Mouse (Mus musculus): ENCODE measurements around the gene Atp13a3. TPM values are rescaled to one million over a fixed set of nuclear protein-coding genes. Genes with fewer than 3 reads are reported as not detected.
A peak's percentile ranks its signal among the peaks of the same experiment; 100 is the strongest.

The Atp13a3 gene
- total RNA-seq, 2 experiments from 2014 or later = 68.2 to 72.4 TPM

GRCm38 (mm10) chr16:30306102-30306501 lies 99.7 kb downstream of the Atp13a3 start:
- DNase-seq (ENCODE audit: low spot score in 2 of 2) = no peak
- Histone ChIP-seq H3K27ac (no peak overlapping the region), H3K4me3 (no peak overlapping the region)
- no peak for TF ChIP-seq CTCF (conservative IDR thresholded peaks at IDR 0.05)

GRCm38 (mm10) chr16:30304236-30304635 lies 101.5 kb downstream of the Atp13a3 start:
- no peak overlapping the region for H3K4me3 ChIP-seq
- TF ChIP-seq CTCF (conservative IDR thresholded peaks at IDR 0.05) = no peak

GRCm38 (mm10) chr16:30303411-30303810 lies 102.4 kb downstream of the Atp13a3 start:
- TF ChIP-seq CTCF (conservative IDR thresholded peaks at IDR 0.05) = no peak
- DNase-seq (ENCODE audit: low spot score in 2 of 2) = peak in 1 of 2 experiments; percentile 3
- Histone ChIP-seq H3K27ac (no peak overlapping the region), H3K4me3 (no peak overlapping the region)

More at GRCm38 (mm10) chr16:30304236-30304635, 101.5 kb downstream of the Atp13a3 start:
- no peak overlapping the region for H3K27ac ChIP-seq
- peak in 1 of 2 experiments; percentile 3 for DNase-seq (ENCODE audit: low spot score in 2 of 2)

GRCm38 (mm10) chr16:30302686-30303085 lies 103.1 kb downstream of the Atp13a3 start:
- no peak overlapping the region for H3K4me3 ChIP-seq
- peak in 1 of 2 experiments; percentile 5 for DNase-seq (ENCODE audit: low spot score in 2 of 2)
- no peak for TF ChIP-seq CTCF (conservative IDR thresholded peaks at IDR 0.05)
- H3K27ac ChIP-seq = no peak overlapping the region

- TF ChIP-seq CTCF (conservative IDR thresholded peaks at IDR 0.05) = no peak
- Histone ChIP-seq H3K4me3 (no peak overlapping the region), H3K27ac (no peak overlapping the region)
- DNase-seq (ENCODE audit: low spot score in 2 of 2) = peak in 1 of 2 experiments; percentile 5
Observed at GRCm38 (mm10) chr16:30299711-30300277, 106.0 kb downstream of the Atp13a3 start.

- Histone ChIP-seq H3K27ac (no peak overlapping the region), H3K4me3 (no peak overlapping the region)
- peak in 1 of 2 experiments; percentile 5 for DNase-seq (ENCODE audit: low spot score in 2 of 2)
- TF ChIP-seq CTCF (conservative IDR thresholded peaks at IDR 0.05) = no peak
Observed at GRCm38 (mm10) chr16:30297450-30297849, 108.3 kb downstream of the Atp13a3 start.

- no peak for DNase-seq (ENCODE audit: low spot score in 2 of 2)
- H3K4me3 ChIP-seq = no peak overlapping the region
- TF ChIP-seq CTCF (conservative IDR thresholded peaks at IDR 0.05) = no peak
- no peak overlapping the region for H3K27ac ChIP-seq
Observed at GRCm38 (mm10) chr16:30296601-30297275, 109.0 kb downstream of the Atp13a3 start.

GRCm38 (mm10) chr16:30295106-30295505 lies 110.7 kb downstream of the Atp13a3 start:
- no peak for TF ChIP-seq CTCF (conservative IDR thresholded peaks at IDR 0.05)
- Histone ChIP-seq H3K27ac (no peak overlapping the region), H3K4me3 (no peak overlapping the region)
- no peak for DNase-seq (ENCODE audit: low spot score in 2 of 2)

- Histone ChIP-seq H3K27ac (no peak overlapping the region), H3K4me3 (no peak overlapping the region)
- no peak for TF ChIP-seq CTCF (conservative IDR thresholded peaks at IDR 0.05)
- no peak for DNase-seq (ENCODE audit: low spot score in 2 of 2)
Observed at GRCm38 (mm10) chr16:30290436-30290835, 115.3 kb downstream of the Atp13a3 start.

GRCm38 (mm10) chr16:30285701-30286100 lies 120.1 kb downstream of the Atp13a3 start:
- no peak for TF ChIP-seq CTCF (conservative IDR thresholded peaks at IDR 0.05)
- Histone ChIP-seq H3K4me3 (no peak overlapping the region), H3K27ac (no peak overlapping the region)
- DNase-seq (ENCODE audit: low spot score in 2 of 2) = no peak

- DNase-seq (ENCODE audit: low spot score in 2 of 2) = peak in 1 of 2 experiments; percentile 18
Observed at GRCm38 (mm10) chr16:30283743-30284337, 121.9 kb downstream of the Atp13a3 start.

GRCm38 (mm10) chr16:30282844-30283495 lies 122.8 kb downstream of the Atp13a3 start, which contains the start of gene Lrrc15:
Lrrc15 (minus strand) TSS chr16:30283256.
- no peak for DNase-seq (ENCODE audit: low spot score in 2 of 2)
- Histone ChIP-seq H3K4me3 (peak within 1 kb of the TSS; percentile 23; the same call in 1 of the 2 replicates), H3K27ac (no peak within 1 kb of the TSS)
- TF ChIP-seq CTCF (conservative IDR thresholded peaks at IDR 0.05) = peak; percentile 34

More at GRCm38 (mm10) chr16:30283743-30284337, 121.9 kb downstream of the Atp13a3 start:
- H3K27ac ChIP-seq = no peak overlapping the region
- peak; percentile 77 for TF ChIP-seq CTCF (conservative IDR thresholded peaks at IDR 0.05)
- H3K4me3 ChIP-seq = no peak overlapping the region
